Mouse (Mus musculus): ENCODE results near the gene Clca3a2. TPM values are rescaled to one million over a fixed set of nuclear protein-coding genes. Genes with fewer than 3 reads are reported as not detected.

Clca3a2 gene
- 1.1 TPM for polyA plus RNA-seq (2014; fragmentation: Illumina TruSeq; extraction: RNeasy Lipid Tissue Mini Kit (QIAGEN cat#74804); ENCODE audit: low read depth, low replicate concordance)

GRCm38 (mm10) chr3:144819219-144819618, at the start of gene Clca3a2:
TSS of gene Clca3a2 (minus strand) at chr3:144819494.

DNA sequence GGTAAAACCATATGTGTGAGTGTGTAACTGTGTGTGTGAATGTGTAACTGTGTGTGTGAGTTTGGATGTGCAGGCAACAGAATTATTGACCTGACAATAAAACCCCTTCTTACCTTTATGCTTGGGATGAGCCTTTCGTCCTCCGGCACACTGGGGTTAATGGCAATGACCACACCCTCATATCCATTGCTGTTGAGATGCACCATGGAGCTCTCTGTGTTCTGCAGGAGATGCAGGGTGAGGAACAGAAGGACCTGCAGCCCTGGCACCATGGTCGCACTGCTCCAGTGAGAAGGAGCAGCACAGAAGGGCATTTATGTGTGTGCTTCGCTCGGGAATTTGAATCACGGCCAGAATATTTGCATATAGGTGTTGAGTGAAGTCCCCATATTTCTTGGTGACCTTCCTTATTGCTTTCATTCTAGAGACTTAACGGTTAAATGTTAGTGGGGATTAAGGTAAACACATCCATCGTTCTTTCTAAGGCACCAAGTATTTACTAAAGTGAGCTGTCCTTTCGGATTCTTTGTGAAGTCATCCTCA, 29.8 kb upstream of the Clca3a2 start, which contains the start of gene Clca3b:
Gene Clca3b (minus strand): TSS at position 344 of the 543 bp plus-strand sequence.

GRCm38 (mm10) chr3:144760592-144761309, 58.5 kb downstream of the Clca3a2 start, which contains the start of gene Clca3a1:
TSS of gene Clca3a1 (minus strand) at chr3:144760977.

Other genes starting within 250 kb of the Clca3a2 start
- 27.0 TPM for gene Hs2st1, start 249.3 kb downstream of the Clca3a2 start, polyA plus RNA-seq (2014; fragmentation: Illumina TruSeq; extraction: RNeasy Lipid Tissue Mini Kit (QIAGEN cat#74804); ENCODE audit: low read depth, low replicate concordance)
- 1,471 TPM for gene Selenof, start 249.2 kb downstream of the Clca3a2 start, polyA plus RNA-seq (2014; fragmentation: Illumina TruSeq; extraction: RNeasy Lipid Tissue Mini Kit (QIAGEN cat#74804); ENCODE audit: low read depth, low replicate concordance)
- 191 TPM for gene Sh3glb1, start 99.2 kb downstream of the Clca3a2 start, polyA plus RNA-seq (2014; fragmentation: Illumina TruSeq; extraction: RNeasy Lipid Tissue Mini Kit (QIAGEN cat#74804); ENCODE audit: low read depth, low replicate concordance)
- 10.2 TPM for gene Clca3a1, start 58.5 kb downstream of the Clca3a2 start, polyA plus RNA-seq (2014; fragmentation: Illumina TruSeq; extraction: RNeasy Lipid Tissue Mini Kit (QIAGEN cat#74804); ENCODE audit: low read depth, low replicate concordance)
- not detected for gene Clca3b, start 29.9 kb upstream of the Clca3a2 start, polyA plus RNA-seq (2014; fragmentation: Illumina TruSeq; extraction: RNeasy Lipid Tissue Mini Kit (QIAGEN cat#74804); ENCODE audit: low read depth, low replicate concordance)
- 0.61 TPM for gene Clca4b, start 113.0 kb upstream of the Clca3a2 start, polyA plus RNA-seq (2014; fragmentation: Illumina TruSeq; extraction: RNeasy Lipid Tissue Mini Kit (QIAGEN cat#74804); ENCODE audit: low read depth, low replicate concordance)
- gene Clca4a, start 155.6 kb upstream of the Clca3a2 start, polyA plus RNA-seq (2014; fragmentation: Illumina TruSeq; extraction: RNeasy Lipid Tissue Mini Kit (QIAGEN cat#74804); ENCODE audit: low read depth, low replicate concordance) = 0.20 TPM
- gene Clca1, start 213.3 kb upstream of the Clca3a2 start, polyA plus RNA-seq (2014; fragmentation: Illumina TruSeq; extraction: RNeasy Lipid Tissue Mini Kit (QIAGEN cat#74804); ENCODE audit: low read depth, low replicate concordance) = not detected

Measured in kidney, adult 10 weeks (tissue).